ENCODE assay signal across 13 mouse cellular contexts in genomic region chr11:19917381-19918245, GRCm38 (mm10). TPM values are rescaled to one million over a fixed set of nuclear protein-coding genes. Genes with fewer than 3 reads are reported as not detected.
DNase-seq lines count a peak whose midpoint lies in the region; ATAC-seq and TF ChIP-seq lines count a peak whose summit lies in the region.
"Had no signal": no experiment of that assay in that cellular context is flagged by ENCODE, and none has a peak within 500 bp of the region (broad histone marks: within the 10 kb centered on the region; RNA-seq: fewer than 3 reads in every experiment).

No protein-coding gene starts in this region.

- H3K9me3 ChIP-seq in heart, postnatal 0 days (replicated peaks; ENCODE audit: control insufficient read depth, low read length): no peaks in the 10 kb centered on the region
- 0 out of 2 replicates have a peak, but pooled peaks cover 4% of the 10 kb centered on the region for H3K9me3 ChIP-seq in ES-Bruce4 (replicated peaks; ENCODE audit: control insufficient read depth, insufficient read depth, low read length, poor library complexity, severe bottlenecking)
- no peaks in the 10 kb centered on the region; the same call in none of the 2 replicates for H3K9me3 ChIP-seq in kidney, embryonic 16.5 days (ENCODE audit: low read length)
- H3K9me3 ChIP-seq: embryonic facial prominence, embryonic 12.5 days; forebrain, embryonic 13.5 days; hindbrain, embryonic 15.5 days; limb, embryonic 13.5 days; lung, embryonic 15.5 days had no signal

- H3K4me2 ChIP-seq in heart, postnatal 0 days (ENCODE audit: low read depth, low read length): peak overlapping the region; percentile 24; the same call in 1 of the 2 replicates
- H3K4me2 ChIP-seq in kidney, embryonic 16.5 days (replicated peaks; ENCODE audit: low read depth, low read length): no peak overlapping the region
- H3K4me2 ChIP-seq: embryonic facial prominence, embryonic 12.5 days; forebrain, embryonic 13.5 days; hindbrain, embryonic 15.5 days; limb, embryonic 13.5 days; lung, embryonic 15.5 days had no signal

- no peak for TF ChIP-seq EP300 in heart, postnatal 0 days (IDR thresholded peaks at IDR 0.05; ENCODE audit: low read depth)
- 0 out of 2 replicates have a peak, but pooled peaks have one; percentile 22 for TF ChIP-seq EP300 in ES-Bruce4 (IDR thresholded peaks at IDR 0.05; ENCODE audit: insufficient read depth, low read depth, low read length)

- no peak overlapping the region for H3K27ac ChIP-seq in heart, postnatal 0 days (ENCODE audit: low read depth)
- peak overlapping the region; percentile 88 for H3K27ac ChIP-seq in ES-Bruce4 (ENCODE audit: insufficient read depth, low read length)
- peak overlapping the region; percentile 74 for H3K27ac ChIP-seq in kidney, embryonic 16.5 days (ENCODE audit: low read length)
- H3K27ac ChIP-seq: embryonic facial prominence, embryonic 12.5 days; forebrain, embryonic 13.5 days; hindbrain, embryonic 15.5 days; limb, embryonic 13.5 days had no signal

- H3K4me3 ChIP-seq in heart, postnatal 0 days (ENCODE audit: low read depth, low read length): no peak overlapping the region
- no peak overlapping the region for H3K4me3 ChIP-seq in ES-Bruce4 (ENCODE audit: low read depth, low read length)
- no peak overlapping the region for H3K4me3 ChIP-seq in kidney, embryonic 16.5 days (ENCODE audit: low read length)
- H3K4me3 ChIP-seq: embryonic facial prominence, embryonic 12.5 days; forebrain, embryonic 13.5 days; hindbrain, embryonic 15.5 days; limb, embryonic 13.5 days; lung, embryonic 15.5 days had no signal

- WGBS in heart, postnatal 0 days: 28% methylated on average over 9 of the region's 9 CpGs
- WGBS in kidney, embryonic 16.5 days: 39% methylated on average over 9 of the region's 9 CpGs

- H3K36me3 ChIP-seq in heart, postnatal 0 days (replicated peaks; ENCODE audit: control insufficient read depth, insufficient read depth, low read length): no peaks in the 10 kb centered on the region
- H3K36me3 ChIP-seq in ES-Bruce4 (ENCODE audit: control insufficient read depth, insufficient read depth, low read length, poor library complexity, severe bottlenecking): no peaks in the 10 kb centered on the region
- H3K36me3 ChIP-seq in kidney, embryonic 16.5 days (ENCODE audit: insufficient read depth, low read length): no peaks in the 10 kb centered on the region
- H3K36me3 ChIP-seq: embryonic facial prominence, embryonic 12.5 days; hindbrain, embryonic 15.5 days; limb, embryonic 13.5 days; lung, embryonic 15.5 days had no signal

- ATAC-seq in heart, postnatal 0 days (ENCODE audit: insufficient read depth, low read depth): no peak
- peak; percentile 49; the same call in 1 of the 2 replicates for ATAC-seq in kidney, embryonic 16.5 days (ENCODE audit: low FRiP score, low TSS enrichment)
- ATAC-seq in inflammation-experienced regulatory T-cells, adult 6 months: no peak
- ATAC-seq: forebrain, embryonic 13.5 days had no signal

- 0 out of 2 replicates have a peak overlapping the region, but pooled peaks have one; percentile 14 for H3K9ac ChIP-seq in heart, postnatal 0 days (replicated peaks; ENCODE audit: low read depth, low read length)
- H3K9ac ChIP-seq in ES-Bruce4 (ENCODE audit: low read depth, poor library complexity, severe bottlenecking): no peak overlapping the region
- H3K9ac ChIP-seq in kidney, embryonic 16.5 days (replicated peaks; ENCODE audit: low read length): no peak overlapping the region
- H3K9ac ChIP-seq: embryonic facial prominence, embryonic 12.5 days; forebrain, embryonic 13.5 days; hindbrain, embryonic 15.5 days; limb, embryonic 13.5 days; lung, embryonic 15.5 days had no signal

- H3K4me1 ChIP-seq in heart, postnatal 0 days (ENCODE audit: control insufficient read depth, insufficient read depth): peaks cover 9% of the 10 kb centered on the region
- H3K4me1 ChIP-seq in ES-Bruce4 (ENCODE audit: control insufficient read depth, insufficient read depth, low read length): peaks cover 11% of the 10 kb centered on the region
- H3K4me1 ChIP-seq in kidney, embryonic 16.5 days (ENCODE audit: insufficient read depth, low read length): peaks cover 28% of the 10 kb centered on the region

- no peak for TF ChIP-seq POLR2A in ES-Bruce4 (IDR thresholded peaks at IDR 0.05; ENCODE audit: insufficient read depth, low read length)

- no peak for TF ChIP-seq CTCF in heart, postnatal 0 days (IDR thresholded peaks at IDR 0.05; ENCODE audit: low read depth)
- TF ChIP-seq CTCF in ES-Bruce4 (IDR thresholded peaks at IDR 0.05; ENCODE audit: low read depth, low read length): no peak

- H3K27me3 ChIP-seq in heart, postnatal 0 days (ENCODE audit: control insufficient read depth, insufficient read depth, low read length): no peaks in the 10 kb centered on the region
- no peaks in the 10 kb centered on the region for H3K27me3 ChIP-seq in ES-Bruce4 (ENCODE audit: control insufficient read depth, insufficient read depth, low read length, poor library complexity, severe bottlenecking)
- H3K27me3 ChIP-seq in kidney, embryonic 16.5 days (ENCODE audit: insufficient read depth, low read length): no peaks in the 10 kb centered on the region
- H3K27me3 ChIP-seq: embryonic facial prominence, embryonic 12.5 days; hindbrain, embryonic 15.5 days; limb, embryonic 13.5 days; lung, embryonic 15.5 days had no signal

- no peak for DNase-seq in heart, postnatal 0 days (ENCODE audit: low spot score)
- no peak for DNase-seq in heart, adult 11 months
- DNase-seq in R1 (ENCODE audit: low read depth, low spot score): peak; percentile 79
- no peak for DNase-seq in spleen, adult 18-20 months
- DNase-seq: layer of hippocampus, adult 9-11 months had no signal

RNA-seq across cellular contexts. Expression of gene Spred2, which starts 6.6 kb away (rescaled TPM):
- 7.5 and 8.2 TPM in 2 replicates for total RNA-seq in heart, postnatal 0 days (2014; rRNA removed; ENCODE audit: low replicate concordance)
- 3.2 TPM in 2 replicates for polyA plus RNA-seq in heart, postnatal 0 days (2015; fragmentation: Nextera tagmentation; extraction: Ambion mirVana)
- 41.9 and 43.5 TPM in 2 replicates for polyA plus RNA-seq in ES-Bruce4 (2011; ENCODE audit: insufficient read depth, insufficient read length, low read depth, missing spikeins)
- 8.3 and 9.0 TPM in 2 replicates for polyA plus RNA-seq in kidney, embryonic 16.5 days (2015; fragmentation: Nextera tagmentation; extraction: Ambion mirVana)
- 1 to 10 TPM; 3.4 to 5.0 (median 4.3) TPM for polyA plus RNA-seq in inflammation-experienced regulatory T-cells, adult 6 months (2017; shearing (Covaris generic))
